Mouse (Mus musculus): ENCODE measurements at regions not wholly inside any gene's neighbourhood (a gene's known extent, or its start where the extent isn't known, plus 50 kb on each side); places are given as distances from the start of the nearest gene placed in this dataset.
A peak's percentile ranks its signal among the peaks of the same experiment; 100 is the strongest.

- ATAC-seq (ENCODE audit: insufficient number of reproducible peaks, low FRiP score, low TSS enrichment): no peak
Observed at GRCm38 (mm10) chr4:124266573-124266972, 344.0 kb downstream of the 3100002H09Rik start.

- no peak for ATAC-seq (ENCODE audit: insufficient number of reproducible peaks, low FRiP score, low TSS enrichment)
Observed at GRCm38 (mm10) chr4:124265527-124265926, 345.1 kb downstream of the 3100002H09Rik start.

GRCm38 (mm10) chr4:124257006-124257405 is 339.2 kb upstream of the 4930535I16Rik start:
- no peak for ATAC-seq (ENCODE audit: insufficient number of reproducible peaks, low FRiP score, low TSS enrichment)

GRCm38 (mm10) chr4:124256515-124256914 is 338.7 kb upstream of the 4930535I16Rik start:
- ATAC-seq (ENCODE audit: insufficient number of reproducible peaks, low FRiP score, low TSS enrichment): no peak

- ATAC-seq (ENCODE audit: insufficient number of reproducible peaks, low FRiP score, low TSS enrichment): no peak
Observed at GRCm38 (mm10) chr4:124255183-124255543, 337.3 kb upstream of the 4930535I16Rik start.

- ATAC-seq (ENCODE audit: insufficient number of reproducible peaks, low FRiP score, low TSS enrichment): no peak
Observed at GRCm38 (mm10) chr4:124254446-124255182, 336.8 kb upstream of the 4930535I16Rik start.

- ATAC-seq (ENCODE audit: insufficient number of reproducible peaks, low FRiP score, low TSS enrichment): no peak
Observed at GRCm38 (mm10) chr4:124241600-124241999, 323.8 kb upstream of the 4930535I16Rik start.

- ATAC-seq (ENCODE audit: insufficient number of reproducible peaks, low FRiP score, low TSS enrichment): no peak
Observed at GRCm38 (mm10) chr4:124236476-124236875, 318.7 kb upstream of the 4930535I16Rik start.

GRCm38 (mm10) chr4:124228537-124228936 is 310.7 kb upstream of the 4930535I16Rik start:
- peak; percentile 65 for ATAC-seq (ENCODE audit: insufficient number of reproducible peaks, low FRiP score, low TSS enrichment)

GRCm38 (mm10) chr4:124223646-124224500 is 306.1 kb upstream of the 4930535I16Rik start:
- no peak for ATAC-seq (ENCODE audit: insufficient number of reproducible peaks, low FRiP score, low TSS enrichment)

- ATAC-seq (ENCODE audit: insufficient number of reproducible peaks, low FRiP score, low TSS enrichment): no peak
Observed at GRCm38 (mm10) chr4:124221736-124222135, 303.9 kb upstream of the 4930535I16Rik start.

GRCm38 (mm10) chr4:124217206-124217605 is 299.4 kb upstream of the 4930535I16Rik start:
- no peak for ATAC-seq (ENCODE audit: insufficient number of reproducible peaks, low FRiP score, low TSS enrichment)

- ATAC-seq (ENCODE audit: insufficient number of reproducible peaks, low FRiP score, low TSS enrichment): no peak
Observed at GRCm38 (mm10) chr4:124216351-124216750, 298.5 kb upstream of the 4930535I16Rik start.

- ATAC-seq (ENCODE audit: insufficient number of reproducible peaks, low FRiP score, low TSS enrichment): no peak
Observed at GRCm38 (mm10) chr4:124215077-124215476, 297.3 kb upstream of the 4930535I16Rik start.

GRCm38 (mm10) chr4:124210103-124210502 is 292.3 kb upstream of the 4930535I16Rik start:
- no peak for ATAC-seq (ENCODE audit: insufficient number of reproducible peaks, low FRiP score, low TSS enrichment)

- no peak for ATAC-seq (ENCODE audit: insufficient number of reproducible peaks, low FRiP score, low TSS enrichment)
Observed at GRCm38 (mm10) chr4:124206480-124206879, 288.7 kb upstream of the 4930535I16Rik start.

- no peak for ATAC-seq (ENCODE audit: insufficient number of reproducible peaks, low FRiP score, low TSS enrichment)
Observed at GRCm38 (mm10) chr4:124203736-124204135, 285.9 kb upstream of the 4930535I16Rik start.

GRCm38 (mm10) chr4:124199884-124200844 is 282.3 kb upstream of the 4930535I16Rik start:
- ATAC-seq (ENCODE audit: insufficient number of reproducible peaks, low FRiP score, low TSS enrichment): no peak

- ATAC-seq (ENCODE audit: insufficient number of reproducible peaks, low FRiP score, low TSS enrichment): no peak
Observed at GRCm38 (mm10) chr4:124198832-124199231, 281.0 kb upstream of the 4930535I16Rik start.

GRCm38 (mm10) chr4:124196711-124197110 is 278.9 kb upstream of the 4930535I16Rik start:
- ATAC-seq (ENCODE audit: insufficient number of reproducible peaks, low FRiP score, low TSS enrichment): no peak

All from cerebellum, adult (tissue).